Mouse (Mus musculus) MEL (cell line): Measurements from ENCODE around the gene Synrg. TPM values are rescaled to one million over a fixed set of nuclear protein-coding genes. Genes with fewer than 3 reads are reported as not detected.

Source experiments
- DNase-seq: peaks from one replicate; pipeline ENCODE4 v3.0.0; 2011; ENCODE audit warnings: low read depth, low spot score
- H3K27ac ChIP-seq: 2 replicates; pipeline ENCODE4 v1.5.1; 2012; ENCODE audit warnings: low read depth, mild to moderate bottlenecking, control low read depth, low read length, moderate library complexity; ENCODE audit not compliant: control insufficient read depth
- H3K27me3 ChIP-seq, 2 experiments: fragments of 150-350 bp in 1 of 2; sonication (generic) in 1 of 2; 2 replicates each; pipeline ENCODE4 v1.6.1; 2012; ENCODE audit warnings: low read length in 2 of 2, mild to moderate bottlenecking in 2 of 2, improper control_type of control experiment in 1 of 2, moderate library complexity in 1 of 2; ENCODE audit not compliant: insufficient read depth in 2 of 2, control insufficient read depth in 1 of 2
- H3K36me3 ChIP-seq, 2 experiments: 2 replicates each; pipeline ENCODE4 v1.6.1; 2012 to 2014; ENCODE audit warnings: low read length in 2 of 2, improper control_type of control experiment in 1 of 2, inconsistent platforms in 1 of 2, mild to moderate bottlenecking in 1 of 2; ENCODE audit not compliant: insufficient read depth in 2 of 2, control insufficient read depth in 1 of 2
- H3K4me1 ChIP-seq, 2 experiments: fragments of 150-350 bp in 1 of 2; sonication (generic) in 1 of 2; 2 replicates each; pipeline ENCODE4 v1.6.1; 2012; ENCODE audit warnings: low read length in 2 of 2, improper control_type of control experiment in 1 of 2, mild to moderate bottlenecking in 1 of 2; ENCODE audit not compliant: insufficient read depth in 2 of 2, control insufficient read depth in 1 of 2
- H3K4me3 ChIP-seq, 2 experiments: fragments of 150-350 bp in 1 of 2; sonication (generic) in 1 of 2; 2 replicates each; pipeline ENCODE4 v1.5.1; 2012; ENCODE audit warnings: low read depth in 2 of 2, low read length in 2 of 2, mild to moderate bottlenecking in 2 of 2, moderate library complexity in 2 of 2, control low read depth in 1 of 2, improper control_type of control experiment in 1 of 2; ENCODE audit not compliant: control insufficient read depth in 1 of 2, insufficient read depth in 1 of 2
- H3K79me2 ChIP-seq: 2 replicates; pipeline ENCODE4 v1.6.1; 2012; ENCODE audit warnings: mild to moderate bottlenecking, low read length, moderate library complexity; ENCODE audit not compliant: control insufficient read depth, poor library complexity, insufficient read depth
- H3K9ac ChIP-seq: 2 replicates; pipeline ENCODE4 v1.6.1; 2012; ENCODE audit warnings: low read depth, mild to moderate bottlenecking, control low read depth, low read length, moderate library complexity; ENCODE audit not compliant: control insufficient read depth, poor library complexity, severe bottlenecking
- H3K9me3 ChIP-seq: fragments of 150-350 bp; sonication (generic); replicated peaks from 2 replicates; pipeline ENCODE4 v1.6.1; 2012; ENCODE audit warnings: mild to moderate bottlenecking, low read length, improper control_type of control experiment, moderate library complexity; ENCODE audit not compliant: insufficient read depth
- CTCF ChIP-seq, 3 experiments: IDR thresholded peaks in 2 of 3; conservative IDR thresholded peaks in 1 of 3; 2 replicates each; pipeline ENCODE4 v1.5.1; 2011 to 2012; ENCODE audit warnings: low read length in 3 of 3, low read depth in 2 of 3, mild to moderate bottlenecking in 2 of 3, improper control_type of control experiment in 1 of 3, inconsistent platforms in 1 of 3, mixed read lengths in 1 of 3, moderate library complexity in 1 of 3; ENCODE audit not compliant: control insufficient read depth in 1 of 3, insufficient read depth in 1 of 3, poor library complexity in 1 of 3, severe bottlenecking in 1 of 3
- EP300 ChIP-seq, 2 experiments: IDR thresholded peaks; 2 replicates each; pipeline ENCODE4 v1.6.1; 2011; ENCODE audit warnings: improper control_type of control experiment in 2 of 2, low read length in 2 of 2, low read depth in 1 of 2, mild to moderate bottlenecking in 1 of 2
- GABPA ChIP-seq: IDR thresholded peaks from 2 replicates; pipeline ENCODE4 v1.6.1; 2012; ENCODE audit warnings: low read depth, mild to moderate bottlenecking, inconsistent platforms, low read length, improper control_type of control experiment, moderate library complexity
- HCFC1 ChIP-seq: IDR thresholded peaks from 2 replicates; pipeline ENCODE4 v1.6.1; 2012; ENCODE audit warnings: low read depth, mild to moderate bottlenecking, inconsistent platforms, low read length, improper control_type of control experiment, moderate library complexity
- JUND ChIP-seq: IDR thresholded peaks from 2 replicates; pipeline ENCODE4 v1.6.1; 2011; ENCODE audit warnings: low read depth, mild to moderate bottlenecking, improper control_type of control experiment, low read length
- MAFK ChIP-seq: IDR thresholded peaks from 2 replicates; pipeline ENCODE4 v1.6.1; 2011; ENCODE audit warnings: low read depth, mild to moderate bottlenecking, low read length, improper control_type of control experiment, borderline replicate concordance
- MEF2A ChIP-seq: IDR thresholded peaks from 2 replicates; pipeline ENCODE4 v1.6.1; 2014; ENCODE audit warnings: low read depth, mild to moderate bottlenecking, inconsistent platforms, low read length, improper control_type of control experiment; ENCODE audit not compliant: poor library complexity, insufficient replicate concordance, severe bottlenecking; ENCODE audit errors: extremely low read depth
- MXI1 ChIP-seq: IDR thresholded peaks from 2 replicates; pipeline ENCODE4 v1.6.1; 2011; ENCODE audit warnings: mild to moderate bottlenecking, low read depth, low read length, improper control_type of control experiment
- NRF1 ChIP-seq: IDR thresholded peaks from 2 replicates; pipeline ENCODE4 v1.6.1; 2014; ENCODE audit warnings: low read depth, mild to moderate bottlenecking, inconsistent platforms, low read length, improper control_type of control experiment, moderate library complexity; ENCODE audit not compliant: poor library complexity, insufficient read depth, severe bottlenecking
- POLR2A ChIP-seq, 2 experiments: IDR thresholded peaks; 2 replicates each; pipeline ENCODE4 v1.6.1; 2011 to 2012; ENCODE audit warnings: low read length in 2 of 2, mild to moderate bottlenecking in 2 of 2, control low read depth in 1 of 2, improper control_type of control experiment in 1 of 2, low read depth in 1 of 2, moderate library complexity in 1 of 2; ENCODE audit not compliant: control insufficient read depth in 1 of 2, insufficient read depth in 1 of 2, poor library complexity in 1 of 2
- SMC3 ChIP-seq: IDR thresholded peaks from 2 replicates; pipeline ENCODE4 v1.6.1; 2011; ENCODE audit warnings: low read depth, low read length, improper control_type of control experiment
- TBP ChIP-seq: IDR thresholded peaks from 2 replicates; pipeline ENCODE4 v1.8.0; 2011; ENCODE audit warnings: low read depth, low read length, improper control_type of control experiment
- TCF12 ChIP-seq: IDR thresholded peaks from 2 replicates; pipeline ENCODE4 v1.6.1; 2014; ENCODE audit warnings: low read depth, mild to moderate bottlenecking, inconsistent platforms, low read length, improper control_type of control experiment, moderate library complexity
- UBTF ChIP-seq: IDR thresholded peaks from 2 replicates; pipeline ENCODE4 v1.6.1; 2012; ENCODE audit warnings: low read depth, mild to moderate bottlenecking, inconsistent platforms, low read length, improper control_type of control experiment, moderate library complexity, borderline replicate concordance; ENCODE audit not compliant: insufficient read depth
- USF2 ChIP-seq, 2 experiments: IDR thresholded peaks; 2 replicates each; pipeline ENCODE4 v1.6.1; 2011 to 2012; ENCODE audit warnings: improper control_type of control experiment in 2 of 2, low read length in 2 of 2, borderline replicate concordance in 1 of 2, inconsistent platforms in 1 of 2, low read depth in 1 of 2, mild to moderate bottlenecking in 1 of 2; ENCODE audit not compliant: insufficient read depth in 1 of 2
- ZC3H11A ChIP-seq: IDR thresholded peaks from 2 replicates; pipeline ENCODE4 v1.6.1; 2012; ENCODE audit warnings: low read depth, mild to moderate bottlenecking, inconsistent platforms, low read length, improper control_type of control experiment
- ZKSCAN1 ChIP-seq: IDR thresholded peaks from 2 replicates; pipeline ENCODE4 v1.6.1; 2012; ENCODE audit warnings: low read depth, mild to moderate bottlenecking, inconsistent platforms, low read length, improper control_type of control experiment, moderate library complexity
- ZMIZ1 ChIP-seq: IDR thresholded peaks from 2 replicates; pipeline ENCODE4 v1.6.1; 2012; ENCODE audit warnings: low read depth, mild to moderate bottlenecking, inconsistent platforms, low read length, improper control_type of control experiment, moderate library complexity
- ZNF384 ChIP-seq: IDR thresholded peaks from 2 replicates; pipeline ENCODE4 v1.6.1; 2012; ENCODE audit warnings: low read depth, mild to moderate bottlenecking, inconsistent platforms, low read length, improper control_type of control experiment
- polyA plus RNA-seq, 2 experiments: library from polyadenylated mRNA; stranded (reverse) in 1 of 2; unstranded in 1 of 2; fragments of >175 nt in 1 of 2; fragments of >200 nt in 1 of 2; gene quantifications; 2 replicates each; pipeline versions ENCODE4 v1.2.1 to v1.2.4; 2012; ENCODE audit warnings: low replicate concordance in 2 of 2, low read depth in 1 of 2; ENCODE audit not compliant: insufficient read length in 2 of 2, insufficient read depth in 1 of 2, missing spikeins in 1 of 2
- total RNA-seq: library from RNA; depleted of rRNA; stranded (reverse); fragments of 300-350 nt; gene quantifications from 2 replicates; pipeline ENCODE4 v1.2.3, GENCODE M21; 2012

Gene Synrg
- total and polyA plus RNA-seq, 3 experiments: 24.7 to 75.3 (median 26.4) TPM

DNA sequence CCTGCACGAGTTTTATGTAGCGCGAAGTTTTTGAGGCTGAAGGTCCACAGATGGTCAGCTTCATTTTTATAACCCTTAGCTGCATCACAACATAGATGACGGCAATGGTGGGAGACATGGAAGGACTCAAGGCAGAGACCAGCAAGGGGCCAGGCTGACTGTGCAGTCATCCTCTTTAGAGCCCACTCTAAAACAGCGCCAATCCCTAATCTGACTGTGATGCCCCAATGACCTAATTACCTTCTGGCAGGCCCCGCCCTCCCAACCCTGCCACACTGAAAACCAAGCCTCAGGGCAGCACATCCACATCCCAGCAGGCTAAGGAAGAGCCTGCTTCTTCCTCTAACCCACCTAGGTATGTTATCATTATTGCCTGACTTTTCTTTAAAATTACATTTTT is 96.4 kb downstream of the Synrg start:
- Histone ChIP-seq H3K79me2 (no peaks in the 10 kb centered on the region), H3K36me3 (no peaks in the 10 kb centered on the region), H3K9ac (no peak overlapping the region), H3K4me3 (no peak overlapping the region), H3K27me3 (no peaks in the 10 kb centered on the region), H3K27ac (no peak overlapping the region)
- TF ChIP-seq JUND (no peak), TBP (no peak)
- TF ChIP-seq, all 39 proteins: peak for 0
- no peaks in the 10 kb centered on the region for H3K9me3 ChIP-seq
- H3K4me1 ChIP-seq: no peaks in the 10 kb centered on the region
- no peak for DNase-seq

DNA sequence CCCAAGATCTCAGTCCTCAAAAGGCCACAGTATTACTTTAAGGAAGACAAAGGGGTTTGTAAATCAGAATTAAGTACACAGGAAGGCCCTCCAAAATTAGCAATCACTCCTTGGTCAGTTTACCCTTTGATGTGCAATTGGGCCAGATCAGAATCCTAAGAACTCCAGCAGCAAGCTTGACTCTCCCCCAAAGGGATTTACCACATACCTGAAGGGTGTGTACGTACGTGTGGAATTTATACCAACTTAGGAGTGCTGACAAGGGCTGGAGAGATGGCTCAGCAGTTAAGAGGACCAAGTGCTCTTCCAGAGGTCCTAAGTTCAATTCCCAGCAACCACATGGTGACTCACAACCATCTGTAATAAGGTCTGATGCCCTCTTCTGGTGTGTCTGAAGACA is 97.7 kb downstream of the Synrg start:
- no peaks in the 10 kb centered on the region for H3K4me1 ChIP-seq
- no peak overlapping the region for H3K27ac ChIP-seq
- no peak for TF ChIP-seq MXI1
- no peak for TF ChIP-seq MAFK
- no peak for TF ChIP-seq POLR2A (IDR thresholded peaks at IDR 0.05; ENCODE audit: control insufficient read depth in 1 of 2, insufficient read depth in 1 of 2, low read depth in 1 of 2, low read length in 2 of 2, poor library complexity in 1 of 2)
- TF ChIP-seq MEF2A: no peak
- TF ChIP-seq NRF1: no peak
- no peak for TF ChIP-seq ZNF384
- TF ChIP-seq CTCF (IDR thresholded peaks at IDR 0.05 in 2 of 3, conservative IDR thresholded peaks at IDR 0.05 in 1 of 3; ENCODE audit: control insufficient read depth in 1 of 3, insufficient read depth in 1 of 3, low read depth in 2 of 3, low read length in 3 of 3, poor library complexity in 1 of 3, severe bottlenecking in 1 of 3): no peak
- no peak for TF ChIP-seq TBP
- no peak for TF ChIP-seq ZMIZ1
- TF ChIP-seq GABPA: no peak
- TF ChIP-seq SMC3: no peak
- TF ChIP-seq ZC3H11A: no peak
- no peak for TF ChIP-seq EP300 (IDR thresholded peaks at IDR 0.05; ENCODE audit: low read depth in 1 of 2, low read length in 2 of 2)
- TF ChIP-seq ZKSCAN1: no peak
- TF ChIP-seq TCF12: no peak
- no peak for TF ChIP-seq USF2 (IDR thresholded peaks at IDR 0.05; ENCODE audit: borderline replicate concordance in 1 of 2, insufficient read depth in 1 of 2, low read depth in 1 of 2, low read length in 2 of 2)
- no peak for TF ChIP-seq HCFC1
- TF ChIP-seq UBTF: no peak
- TF ChIP-seq JUND: no peak
- no peaks in the 10 kb centered on the region for H3K79me2 ChIP-seq
- no peaks in the 10 kb centered on the region for H3K27me3 ChIP-seq
- DNase-seq: no peak
- no peak overlapping the region for H3K4me3 ChIP-seq
- no peaks in the 10 kb centered on the region for H3K36me3 ChIP-seq
- H3K9me3 ChIP-seq: no peaks in the 10 kb centered on the region
- H3K9ac ChIP-seq: no peak overlapping the region
